Mouse (Mus musculus): ENCODE results near the gene Arntl.

DNA sequence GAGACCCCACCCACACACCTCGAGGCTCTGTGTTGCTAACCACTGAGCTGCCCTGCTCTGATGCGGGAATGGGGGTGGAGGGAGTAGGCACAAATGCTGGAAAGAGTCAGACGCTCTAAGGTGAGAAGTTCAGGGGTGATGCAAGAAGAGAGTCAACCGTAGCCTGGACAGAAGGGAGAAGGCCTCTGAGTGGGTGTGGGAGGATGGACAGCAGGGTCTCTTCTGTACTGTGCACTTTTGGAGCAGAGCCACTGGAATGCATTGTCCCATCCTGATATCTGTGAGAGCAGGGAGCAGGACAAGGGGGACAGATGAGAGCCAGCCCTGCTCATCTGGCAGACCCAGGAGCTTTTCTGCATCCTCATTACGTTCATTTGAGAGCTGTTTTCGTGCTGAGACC, 21.2 kb downstream of the Arntl start:
- TF ChIP-seq CTCF (IDR thresholded peaks at IDR 0.05; ENCODE audit: borderline replicate concordance, extremely low read depth, insufficient read depth, insufficient read length) (no peak), POLR2A (IDR thresholded peaks at IDR 0.05; ENCODE audit: borderline replicate concordance, extremely low read depth, insufficient read depth, insufficient read length, poor library complexity, severe bottlenecking) (no peak)
